Mouse (Mus musculus): Measurements from ENCODE around the gene Insig2. TPM values are rescaled to one million over a fixed set of nuclear protein-coding genes. Genes with fewer than 3 reads are reported as not detected.

Insig2 gene
- 9.0 and 10.8 TPM in 2 replicates for polyA plus RNA-seq (2012; ENCODE audit: low replicate concordance)

GRCm38 (mm10) chr1:121332485-121332884 is at the start of gene Insig2:
TSS of gene Insig2 (minus strand) at chr1:121332589.

Other genes with a start within 250 kb of the Insig2 start
- gene Ccdc93, start 98.5 kb upstream of the Insig2 start, polyA plus RNA-seq (2012; ENCODE audit: low replicate concordance) = 6.4 and 10.3 TPM in 2 replicates
- gene Htr5b, start 195.9 kb upstream of the Insig2 start, polyA plus RNA-seq (2012; ENCODE audit: low replicate concordance) = not detected in 2 replicates
- 5.8 and 8.7 TPM in 2 replicates for gene Ddx18, start 235.4 kb upstream of the Insig2 start, polyA plus RNA-seq (2012; ENCODE audit: low replicate concordance)

Data from hematopoietic multipotent progenitor cell, adult 10-12 weeks (in vitro differentiated cells).